ENCODE assay signal across 24 mouse cellular contexts in genomic region chr8:57213066-57213465, GRCm38 (mm10).
DNase-seq lines count a peak whose midpoint lies in the region; ATAC-seq and TF ChIP-seq lines count a peak whose summit lies in the region.
"Had no signal": no experiment of that assay in that cellular context is flagged by ENCODE, and none has a peak within 500 bp of the region (broad histone marks: within the 10 kb centered on the region; RNA-seq: fewer than 3 reads in every experiment).

No protein-coding gene starts in this region.

- H3K27me3 ChIP-seq in heart, embryonic 16.5 days (ENCODE audit: control insufficient read depth, insufficient read depth, low read length), result no peaks in the 10 kb centered on the region
- no peaks in the 10 kb centered on the region for H3K27me3 ChIP-seq in kidney, postnatal 0 days (ENCODE audit: insufficient read depth, low read length)
- no peaks in the 10 kb centered on the region for H3K27me3 ChIP-seq in lung, postnatal 0 days (replicated peaks; ENCODE audit: insufficient read depth, low read length)
- no peaks in the 10 kb centered on the region for H3K27me3 ChIP-seq in stomach, embryonic 15.5 days (replicated peaks)
- H3K27me3 ChIP-seq in midbrain, embryonic 10.5 days (ENCODE audit: low read depth, poor library complexity, severe bottlenecking), result no peaks in the 10 kb centered on the region
- H3K27me3 ChIP-seq: embryonic facial prominence, embryonic 12.5 days; embryonic facial prominence, embryonic 15.5 days had no signal

- no peak overlapping the region for H3K4me3 ChIP-seq in heart, embryonic 16.5 days (ENCODE audit: low read length)
- no peak overlapping the region for H3K4me3 ChIP-seq in kidney, postnatal 0 days (replicated peaks; ENCODE audit: low read depth, low read length)
- H3K4me3 ChIP-seq in lung, postnatal 0 days (ENCODE audit: low read depth, low read length), result no peak overlapping the region
- H3K4me3 ChIP-seq in stomach, embryonic 15.5 days (replicated peaks), result no peak overlapping the region
- no peak overlapping the region for H3K4me3 ChIP-seq in midbrain, embryonic 10.5 days
- H3K4me3 ChIP-seq: embryonic facial prominence, embryonic 12.5 days; embryonic facial prominence, embryonic 15.5 days had no signal

- no peak for DNase-seq in heart, postnatal 36 days
- DNase-seq in kidney, postnatal 0 days (ENCODE audit: low spot score), result peak; percentile 8
- no peak for DNase-seq in kidney, postnatal 25 days
- DNase-seq in lung, postnatal 0 days (ENCODE audit: low spot score), result peak; percentile 8
- DNase-seq in lung, postnatal 14 days, result no peak
- DNase-seq in midbrain, embryonic 10.5 days (ENCODE audit: low spot score), result no peak
- DNase-seq: adrenal gland, adult 2 months; adrenal gland, postnatal 14 days; cerebellum, adult 11 months; cerebellum, adult 2 months; cerebellum, adult 9-11 months; cerebellum, postnatal 25 days; forebrain, postnatal 0 days; gastrocnemius, adult 2 months; gastrocnemius, postnatal 14 days; heart, adult 11 months had no signal

- peaks cover 11% of the 10 kb centered on the region for H3K4me1 ChIP-seq in heart, embryonic 16.5 days (ENCODE audit: control insufficient read depth, insufficient read depth, low read length)
- no peaks in the 10 kb centered on the region for H3K4me1 ChIP-seq in kidney, postnatal 0 days (replicated peaks; ENCODE audit: insufficient read depth, low read length)
- H3K4me1 ChIP-seq in lung, postnatal 0 days (ENCODE audit: insufficient read depth, low read depth, low read length), result no peaks in the 10 kb centered on the region
- no peaks in the 10 kb centered on the region for H3K4me1 ChIP-seq in stomach, embryonic 15.5 days
- H3K4me1 ChIP-seq in midbrain, embryonic 10.5 days, result no peaks in the 10 kb centered on the region
- H3K4me1 ChIP-seq: embryonic facial prominence, embryonic 12.5 days; embryonic facial prominence, embryonic 15.5 days had no signal

- no peak for TF ChIP-seq CTCF in kidney, postnatal 0 days (IDR thresholded peaks at IDR 0.05; ENCODE audit: low read depth)
- TF ChIP-seq CTCF in lung, postnatal 0 days (IDR thresholded peaks at IDR 0.05), result no peak

- no peaks in the 10 kb centered on the region for H3K36me3 ChIP-seq in heart, embryonic 16.5 days (ENCODE audit: control insufficient read depth, insufficient read depth)
- H3K36me3 ChIP-seq in kidney, postnatal 0 days (ENCODE audit: insufficient read depth, low read length), result no peaks in the 10 kb centered on the region
- no peaks in the 10 kb centered on the region for H3K36me3 ChIP-seq in lung, postnatal 0 days (ENCODE audit: insufficient read depth, low read length)
- no peaks in the 10 kb centered on the region for H3K36me3 ChIP-seq in stomach, embryonic 15.5 days
- no peaks in the 10 kb centered on the region for H3K36me3 ChIP-seq in midbrain, embryonic 10.5 days
- H3K36me3 ChIP-seq: embryonic facial prominence, embryonic 12.5 days; embryonic facial prominence, embryonic 15.5 days had no signal

- no peaks in the 10 kb centered on the region for H3K9me3 ChIP-seq in heart, embryonic 16.5 days (replicated peaks; ENCODE audit: control insufficient read depth, low read length)
- H3K9me3 ChIP-seq in kidney, postnatal 0 days (replicated peaks; ENCODE audit: low read length), result no peaks in the 10 kb centered on the region
- no peaks in the 10 kb centered on the region for H3K9me3 ChIP-seq in lung, postnatal 0 days (ENCODE audit: low read length)
- H3K9me3 ChIP-seq in stomach, embryonic 15.5 days, result no peaks in the 10 kb centered on the region
- no peaks in the 10 kb centered on the region for H3K9me3 ChIP-seq in midbrain, embryonic 10.5 days (replicated peaks)
- H3K9me3 ChIP-seq: embryonic facial prominence, embryonic 12.5 days; embryonic facial prominence, embryonic 15.5 days had no signal

- peak overlapping the region; percentile 74 for H3K27ac ChIP-seq in heart, embryonic 16.5 days (ENCODE audit: low read length)
- H3K27ac ChIP-seq in kidney, postnatal 0 days, result no peak overlapping the region
- H3K27ac ChIP-seq in lung, postnatal 0 days (ENCODE audit: low read length), result no peak overlapping the region
- H3K27ac ChIP-seq in stomach, embryonic 15.5 days, result peak overlapping the region; percentile 6; the same call in 1 of the 2 replicates
- no peak overlapping the region for H3K27ac ChIP-seq in midbrain, embryonic 10.5 days (replicated peaks)
- H3K27ac ChIP-seq: embryonic facial prominence, embryonic 12.5 days; embryonic facial prominence, embryonic 15.5 days; gastrocnemius, adult 2 months; hindbrain, embryonic 14.5 days; hindbrain, postnatal 0 days had no signal

- ATAC-seq in heart, embryonic 16.5 days (replicated peaks; ENCODE audit: extremely low read depth, insufficient read depth, low FRiP score), result no peak
- no peak for ATAC-seq in kidney, postnatal 0 days (replicated peaks; ENCODE audit: low FRiP score, low read depth)
- ATAC-seq in lung, postnatal 0 days, result no peak
- no peak for ATAC-seq in stomach, embryonic 15.5 days (ENCODE audit: insufficient read depth, low FRiP score, low read depth)
- ATAC-seq: CD4-positive, CD25-positive, alpha-beta regulatory T cell, adult 4 months; forebrain, embryonic 14.5 days; forebrain, postnatal 0 days; hindbrain, postnatal 0 days had no signal

- WGBS in heart, embryonic 16.5 days, result 77% methylated on average over 5 of the region's 5 CpGs
- 33% methylated on average over 5 of the region's 5 CpGs for WGBS in kidney, postnatal 0 days
- WGBS in lung, postnatal 0 days, result 51% methylated on average over 5 of the region's 5 CpGs
- WGBS in stomach, embryonic 15.5 days, result 46% methylated on average over 5 of the region's 5 CpGs
- WGBS in midbrain, embryonic 10.5 days, result 88% methylated on average over 5 of the region's 5 CpGs

- H3K9ac ChIP-seq in heart, embryonic 16.5 days (ENCODE audit: low read length), result no peak overlapping the region
- H3K9ac ChIP-seq in kidney, postnatal 0 days (ENCODE audit: low read depth, low read length), result no peak overlapping the region
- no peak overlapping the region for H3K9ac ChIP-seq in lung, postnatal 0 days (replicated peaks; ENCODE audit: low read depth)
- no peak overlapping the region for H3K9ac ChIP-seq in stomach, embryonic 15.5 days
- H3K9ac ChIP-seq: embryonic facial prominence, embryonic 12.5 days; embryonic facial prominence, embryonic 15.5 days; forebrain, postnatal 0 days; hindbrain, embryonic 14.5 days had no signal

- intact Hi-C loops in heart, postnatal 36 days (cut with DNase I), result loop anchor here (5.0 to 10.0 kb wide), 2 partner anchors 99 to 328 kb away; no protein-coding TSS in a partner anchor

- H3K4me2 ChIP-seq in heart, embryonic 16.5 days (ENCODE audit: low read depth, low read length), result no peak overlapping the region
- H3K4me2 ChIP-seq in kidney, postnatal 0 days (ENCODE audit: low read length), result no peak overlapping the region
- H3K4me2 ChIP-seq in lung, postnatal 0 days (replicated peaks; ENCODE audit: low read depth, low read length), result no peak overlapping the region
- H3K4me2 ChIP-seq in stomach, embryonic 15.5 days, result peak overlapping the region; percentile 42; the same call in 1 of the 2 replicates
- H3K4me2 ChIP-seq: embryonic facial prominence, embryonic 12.5 days; embryonic facial prominence, embryonic 15.5 days; hindbrain, embryonic 14.5 days had no signal

- no peak for TF ChIP-seq EP300 in lung, postnatal 0 days (IDR thresholded peaks at IDR 0.05)

Comparison
In these comparisons a context has a peak if more than half of its experiments do, and no peak if none do; other contexts are left out.
1. DNase-seq: peak in kidney, postnatal 0 days (single experiment) and lung, postnatal 0 days (single experiment); none in heart, postnatal 36 days (0 of 2), kidney, postnatal 25 days (0 of 2), lung, postnatal 14 days (single experiment) and midbrain, embryonic 10.5 days (single experiment).
2. H3K27ac ChIP-seq: peak in heart, embryonic 16.5 days (single experiment) and stomach, embryonic 15.5 days (single experiment); none in kidney, postnatal 0 days (single experiment), lung, postnatal 0 days (single experiment) and midbrain, embryonic 10.5 days (single experiment).